Mouse (Mus musculus): ENCODE results near the gene Kif11.

- TF ChIP-seq GATA1 (IDR thresholded peaks at IDR 0.05; ENCODE audit: low read length) (no peak), TAL1 (IDR thresholded peaks at IDR 0.05; ENCODE audit: low read length) (no peak)
Measured at GRCm38 (mm10) chr19:37340931-37341330, 35.3 kb upstream of the Kif11 start.

All from erythroblast, embryonic 14.5 days (primary cell).